Mouse (Mus musculus): ENCODE results near the gene Arfgef3. TPM values are rescaled to one million over a fixed set of nuclear protein-coding genes. Genes with fewer than 3 reads are reported as not detected.

Gene Arfgef3
- total and polyA plus RNA-seq, 3 experiments, result not detected

- H3K9me3 ChIP-seq (replicated peaks; ENCODE audit: insufficient read depth, low read length), result no peaks in the 10 kb centered on the region
- H3K27me3 ChIP-seq (ENCODE audit: control insufficient read depth in 1 of 2, insufficient read depth in 2 of 2, low read length in 2 of 2), result no peaks in the 10 kb centered on the region
- DNase-seq (ENCODE audit: low read depth, low spot score), result no peak
- no peak overlapping the region for H3K4me3 ChIP-seq (ENCODE audit: control insufficient read depth in 1 of 2, insufficient read depth in 1 of 2, low read depth in 2 of 2, low read length in 2 of 2)
- TF ChIP-seq POLR2AphosphoS2 (IDR thresholded peaks at IDR 0.05; ENCODE audit: low read length) (no peak), TAL1 (IDR thresholded peaks at IDR 0.05; ENCODE audit: low read length) (no peak), ZNF384 (IDR thresholded peaks at IDR 0.05; ENCODE audit: low read depth, low read length) (no peak), MYB (IDR thresholded peaks at IDR 0.05; ENCODE audit: low read depth, low read length) (no peak), MAX (IDR thresholded peaks at IDR 0.05; ENCODE audit: low read length) (no peak), MXI1 (IDR thresholded peaks at IDR 0.05; ENCODE audit: low read depth, low read length) (no peak), MEF2A (IDR thresholded peaks at IDR 0.05; ENCODE audit: extremely low read depth, insufficient replicate concordance, low read depth, low read length, poor library complexity, severe bottlenecking) (no peak), KAT2A (conservative IDR thresholded peaks at IDR 0.05; ENCODE audit: low read depth, low read length) (no peak), JUND (IDR thresholded peaks at IDR 0.05; ENCODE audit: low read depth, low read length) (no peak), NRF1 (IDR thresholded peaks at IDR 0.05; ENCODE audit: insufficient read depth, low read depth, low read length, poor library complexity, severe bottlenecking) (no peak), GATA1 (IDR thresholded peaks at IDR 0.05; ENCODE audit: low read depth, low read length) (no peak), RAD21 (IDR thresholded peaks at IDR 0.05; ENCODE audit: low read depth, low read length) (no peak)
- H3K9ac ChIP-seq (ENCODE audit: control insufficient read depth, low read depth, low read length, poor library complexity, severe bottlenecking), result no peak overlapping the region
- H3K79me2 ChIP-seq (ENCODE audit: control insufficient read depth, insufficient read depth, low read length, poor library complexity), result no peaks in the 10 kb centered on the region
- H3K27ac ChIP-seq (ENCODE audit: control insufficient read depth, low read depth, low read length), result no peak overlapping the region
- H3K4me1 ChIP-seq (ENCODE audit: control insufficient read depth in 1 of 2, insufficient read depth in 2 of 2, low read length in 2 of 2), result no peaks in the 10 kb centered on the region
- no peaks in the 10 kb centered on the region for H3K36me3 ChIP-seq (ENCODE audit: control insufficient read depth in 1 of 2, insufficient read depth in 2 of 2, low read length in 2 of 2)
These were observed 39.2 kb downstream of the Arfgef3 start for GRCm38 (mm10) chr10:18704393-18705120.

- Histone ChIP-seq H3K27ac (ENCODE audit: control insufficient read depth, low read depth, low read length) (no peak overlapping the region), H3K27me3 (ENCODE audit: control insufficient read depth in 1 of 2, insufficient read depth in 2 of 2, low read length in 2 of 2) (no peaks in the 10 kb centered on the region), H3K36me3 (ENCODE audit: control insufficient read depth in 1 of 2, insufficient read depth in 2 of 2, low read length in 2 of 2) (no peaks in the 10 kb centered on the region), H3K79me2 (ENCODE audit: control insufficient read depth, insufficient read depth, low read length, poor library complexity) (no peaks in the 10 kb centered on the region), H3K4me1 (ENCODE audit: control insufficient read depth in 1 of 2, insufficient read depth in 2 of 2, low read length in 2 of 2) (no peaks in the 10 kb centered on the region), H3K4me3 (ENCODE audit: control insufficient read depth in 1 of 2, insufficient read depth in 1 of 2, low read depth in 2 of 2, low read length in 2 of 2) (no peak overlapping the region), H3K9ac (ENCODE audit: control insufficient read depth, low read depth, low read length, poor library complexity, severe bottlenecking) (no peak overlapping the region), H3K9me3 (replicated peaks; ENCODE audit: insufficient read depth, low read length) (no peaks in the 10 kb centered on the region)
- TF ChIP-seq NELFE (IDR thresholded peaks at IDR 0.05; ENCODE audit: low read depth, low read length), result no peak
- no peak for TF ChIP-seq ZKSCAN1 (IDR thresholded peaks at IDR 0.05; ENCODE audit: low read depth, low read length)
- no peak for TF ChIP-seq MYB (IDR thresholded peaks at IDR 0.05; ENCODE audit: low read depth, low read length)
- no peak for TF ChIP-seq GATA1 (IDR thresholded peaks at IDR 0.05; ENCODE audit: low read depth, low read length)
- TF ChIP-seq MAX (IDR thresholded peaks at IDR 0.05; ENCODE audit: low read length), result no peak
- no peak for DNase-seq (ENCODE audit: low read depth, low spot score)
These were observed 42.2 kb downstream of the Arfgef3 start for GRCm38 (mm10) chr10:18701517-18701916.

Data from MEL (cell line).